Mouse (Mus musculus): ENCODE results near the gene Nfasc.

DNA sequence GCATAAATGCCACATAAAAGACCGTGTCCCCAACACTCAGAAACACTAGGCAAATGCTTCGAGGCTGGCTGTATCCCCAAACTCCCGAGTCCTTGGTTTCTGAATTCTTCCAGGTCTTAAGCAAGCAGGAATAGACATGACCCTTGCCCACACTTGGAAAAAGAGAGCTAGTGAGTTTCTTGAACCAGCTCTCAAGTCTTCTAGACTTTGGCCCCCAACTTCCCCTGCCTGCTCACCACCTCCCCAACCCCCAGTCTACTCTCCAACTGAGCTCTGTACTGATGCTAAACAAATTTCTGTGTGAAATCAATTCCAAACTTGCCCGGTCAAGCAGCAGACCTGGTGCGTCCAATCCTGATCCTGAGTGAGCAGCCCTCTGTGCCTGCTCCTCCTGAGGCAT lies 39.4 kb upstream of the Nfasc start:
- TF ChIP-seq POLR2A (IDR thresholded peaks at IDR 0.05; ENCODE audit: low read depth, low read length) = no peak
- TF ChIP-seq ELF1 (IDR thresholded peaks at IDR 0.05; ENCODE audit: low read depth, low read length) = no peak
- no peak for TF ChIP-seq TBP (conservative IDR thresholded peaks at IDR 0.05; ENCODE audit: low read depth, low read length)
- no peak for TF ChIP-seq MAZ (IDR thresholded peaks at IDR 0.05; ENCODE audit: low read depth, low read length)
- no peak for TF ChIP-seq POLR2AphosphoS2 (IDR thresholded peaks at IDR 0.05; ENCODE audit: low read depth, low read length)
- TF ChIP-seq USF1 (IDR thresholded peaks at IDR 0.05; ENCODE audit: low read depth, low read length) = no peak
- TF ChIP-seq RCOR1 (conservative IDR thresholded peaks at IDR 0.05; ENCODE audit: low read depth, low read length) = no peak
